Mouse (Mus musculus): Measurements from ENCODE around the gene Rtn4r.

DNA sequence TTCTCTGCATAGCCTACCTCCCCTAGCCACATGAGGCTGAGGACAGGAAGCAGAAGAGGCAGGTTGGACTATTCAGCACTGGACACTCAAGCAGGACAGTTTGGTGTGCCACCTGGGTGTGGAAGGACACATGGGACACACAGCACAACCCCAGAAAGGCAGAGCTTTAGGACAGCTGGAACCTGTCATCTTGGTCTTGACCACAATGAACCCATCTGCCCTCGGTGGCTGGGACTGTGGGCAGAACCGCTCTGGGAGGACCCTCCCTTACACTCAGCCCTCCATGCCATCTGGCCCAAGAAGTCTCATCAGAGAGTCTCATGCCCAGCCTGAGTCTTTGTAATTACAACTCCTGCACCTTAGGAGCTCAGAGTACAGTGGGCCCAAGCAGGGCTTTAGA, 72.6 kb downstream of the Rtn4r start:
- TF ChIP-seq BHLHE40 (IDR thresholded peaks at IDR 0.05; ENCODE audit: borderline replicate concordance, low read depth, low read length) (no peak), ETS1 (IDR thresholded peaks at IDR 0.05; ENCODE audit: low read depth, low read length) (no peak), CTCF (IDR thresholded peaks at IDR 0.05 in 2 of 3, conservative IDR thresholded peaks at IDR 0.05 in 1 of 3; ENCODE audit: control insufficient read depth in 1 of 3, insufficient read depth in 1 of 3, low read depth in 2 of 3, low read length in 3 of 3, poor library complexity in 1 of 3, severe bottlenecking in 1 of 3) (no peak), MAFK (IDR thresholded peaks at IDR 0.05; ENCODE audit: borderline replicate concordance, low read depth, low read length) (no peak), POLR2A (IDR thresholded peaks at IDR 0.05; ENCODE audit: control insufficient read depth in 1 of 2, insufficient read depth in 1 of 2, low read depth in 1 of 2, low read length in 2 of 2, poor library complexity in 1 of 2) (no peak), GABPA (IDR thresholded peaks at IDR 0.05; ENCODE audit: low read depth, low read length) (no peak), EP300 (IDR thresholded peaks at IDR 0.05; ENCODE audit: low read depth in 1 of 2, low read length in 2 of 2) (no peak), POLR2AphosphoS2 (IDR thresholded peaks at IDR 0.05; ENCODE audit: low read length) (no peak), ZMIZ1 (IDR thresholded peaks at IDR 0.05; ENCODE audit: low read depth, low read length) (no peak), MAX (IDR thresholded peaks at IDR 0.05; ENCODE audit: low read length) (no peak)
